Mouse (Mus musculus) limb, embryonic 14.5 days (tissue): Measurements from ENCODE around the gene Ythdc1. TPM values are rescaled to one million over a fixed set of nuclear protein-coding genes. Genes with fewer than 3 reads are reported as not detected.

Experiments
- ATAC-seq: fragments of 200-750 bp; cut with Nextera tagmentation; 2 replicates; pipeline ENCODE4 v1.8.0; 2017; ENCODE audit warnings: low read depth, moderate number of reproducible peaks, moderate TSS enrichment; ENCODE audit not compliant: low FRiP score
- DNase-seq: peaks from one replicate; pipeline ENCODE4 v3.0.0-alpha.2; 2015; ENCODE audit warnings: low spot score
- H3K27ac ChIP-seq: fragments of 300-500 bp; sonication (generic); replicated peaks from 2 replicates; pipeline ENCODE4 v1.5.1; 2014; ENCODE audit warnings: low read depth, mild to moderate bottlenecking, low read length, moderate library complexity, mixed read lengths
- H3K27me3 ChIP-seq: fragments of 300-500 bp; sonication (generic); 2 replicates; pipeline ENCODE4 v1.6.1; 2014; ENCODE audit warnings: low read length, mixed read lengths; ENCODE audit not compliant: control insufficient read depth, insufficient read depth
- H3K36me3 ChIP-seq: fragments of 300-500 bp; sonication (generic); 2 replicates; pipeline ENCODE4 v1.6.1; 2014; ENCODE audit warnings: mild to moderate bottlenecking, low read length, moderate library complexity, mixed read lengths; ENCODE audit not compliant: control insufficient read depth, insufficient read depth
- H3K4me1 ChIP-seq: fragments of 300-500 bp; sonication (generic); 2 replicates; pipeline ENCODE4 v1.6.1; 2014; ENCODE audit warnings: antibody characterized with exemption, low read length, mixed read lengths; ENCODE audit not compliant: control insufficient read depth, insufficient read depth
- H3K4me2 ChIP-seq: fragments of 300-500 bp; sonication (generic); replicated peaks from 2 replicates; pipeline ENCODE4 v1.6.1; 2014; ENCODE audit warnings: low read depth, mild to moderate bottlenecking, low read length, moderate library complexity; ENCODE audit not compliant: severe bottlenecking
- H3K4me3 ChIP-seq: fragments of 300-500 bp; sonication (generic); replicated peaks from 2 replicates; pipeline ENCODE4 v1.5.1; 2014; ENCODE audit warnings: low read length
- H3K9ac ChIP-seq: fragments of 300-500 bp; sonication (generic); 2 replicates; pipeline ENCODE4 v1.6.1; 2014; ENCODE audit warnings: mild to moderate bottlenecking, low read depth, low read length, moderate library complexity; ENCODE audit not compliant: severe bottlenecking
- H3K9me3 ChIP-seq: fragments of 300-500 bp; sonication (generic); 2 replicates; pipeline ENCODE4 v1.6.1; 2016; ENCODE audit warnings: low read length; ENCODE audit not compliant: control insufficient read depth
- POLR2A ChIP-seq: fragments of 200-500 bp; IDR thresholded peaks from 2 replicates; pipeline ENCODE4 v1.8.0; 2012; ENCODE audit warnings: inconsistent platforms, mild to moderate bottlenecking, moderate library complexity, borderline replicate concordance; ENCODE audit not compliant: insufficient read depth, insufficient read length; ENCODE audit errors: extremely low read depth
- WGBS: fragments of 180-500 bp; shearing (Covaris S2); extraction: QIAGEN DNeasy Blood & Tissue Kit; methylation state at CpG from one replicate; pipeline ENCODE4 v1.1.7; 2014; 5-methylcytosine and 5-hydroxymethylcytosine counted together
- polyA plus RNA-seq, 2 experiments: library from polyadenylated mRNA; depleted of rRNA in 1 of 2; stranded (reverse) in 1 of 2; unstranded in 1 of 2; fragments of >200 nt; fragmentation: Nextera tagmentation in 1 of 2; extraction: Ambion mirVana in 1 of 2; gene quantifications; 2 replicates each; pipeline versions ENCODE4 v1.2.1 to v1.2.3; 2012 to 2014

Gene Ythdc1
- polyA plus RNA-seq, 2 experiments = 45.7 to 78.2 TPM

DNA sequence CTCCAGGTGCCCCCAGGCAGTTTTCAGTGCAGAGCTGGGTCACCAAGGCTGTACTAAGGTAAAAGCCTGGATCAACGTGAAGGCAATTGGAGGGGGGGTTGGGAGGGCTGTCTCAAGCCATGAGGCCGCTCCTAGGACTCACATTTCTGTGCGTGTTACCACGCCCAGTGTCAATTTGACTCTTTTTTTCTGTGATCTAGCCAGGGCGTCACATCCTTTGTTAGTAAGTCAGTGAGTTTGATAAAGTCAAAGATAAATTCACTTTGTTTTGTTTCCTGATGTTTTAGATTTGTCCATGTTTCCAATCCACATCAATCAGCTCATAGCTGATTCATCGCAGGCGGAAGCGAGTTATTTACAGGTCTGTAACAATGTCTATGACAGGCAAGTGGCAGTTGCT is 21.0 kb upstream of the Ythdc1 start:
- DNase-seq (no peak), ATAC-seq (no peak)
- Histone ChIP-seq H3K4me2 (no peak overlapping the region), H3K4me3 (no peak overlapping the region), H3K36me3 (no peaks in the 10 kb centered on the region), H3K9ac (no peak overlapping the region), H3K4me1 (no peaks in the 10 kb centered on the region), H3K9me3 (no peaks in the 10 kb centered on the region), H3K27me3 (no peaks in the 10 kb centered on the region), H3K27ac (no peak overlapping the region)
- TF ChIP-seq POLR2A = no peak
- 52% methylated on average over 8 of the region's 8 CpGs for WGBS

DNA sequence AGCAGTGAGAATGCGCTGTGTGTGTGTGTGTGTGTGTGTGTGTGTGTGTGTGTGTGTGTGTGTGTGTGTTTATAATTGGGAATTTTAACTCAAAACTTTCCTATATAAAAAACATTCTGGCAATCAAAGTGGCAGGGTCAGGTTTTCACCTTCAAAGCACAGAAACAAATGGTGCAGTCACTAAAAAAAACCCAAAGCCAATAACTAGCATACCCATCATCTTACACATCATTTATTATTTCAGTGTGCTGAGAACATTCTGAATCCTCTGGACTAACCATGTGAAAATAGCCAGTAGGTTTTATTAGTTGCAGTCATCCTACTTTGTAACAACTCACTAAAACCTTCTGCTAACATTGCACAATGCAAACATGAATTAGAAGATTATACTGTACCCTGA is 19.8 kb upstream of the Ythdc1 start:
- H3K9ac ChIP-seq = no peak overlapping the region
- H3K27me3 ChIP-seq = no peaks in the 10 kb centered on the region
- DNase-seq (no peak), ATAC-seq (no peak)
- no peak overlapping the region for H3K4me3 ChIP-seq
- H3K4me1 ChIP-seq = no peaks in the 10 kb centered on the region
- TF ChIP-seq POLR2A = no peak
- no peaks in the 10 kb centered on the region for H3K36me3 ChIP-seq
- 47% methylated on average over 1 of the region's 1 CpGs for WGBS
- H3K4me2 ChIP-seq = no peak overlapping the region
- H3K27ac ChIP-seq = no peak overlapping the region
- no peaks in the 10 kb centered on the region for H3K9me3 ChIP-seq

DNA sequence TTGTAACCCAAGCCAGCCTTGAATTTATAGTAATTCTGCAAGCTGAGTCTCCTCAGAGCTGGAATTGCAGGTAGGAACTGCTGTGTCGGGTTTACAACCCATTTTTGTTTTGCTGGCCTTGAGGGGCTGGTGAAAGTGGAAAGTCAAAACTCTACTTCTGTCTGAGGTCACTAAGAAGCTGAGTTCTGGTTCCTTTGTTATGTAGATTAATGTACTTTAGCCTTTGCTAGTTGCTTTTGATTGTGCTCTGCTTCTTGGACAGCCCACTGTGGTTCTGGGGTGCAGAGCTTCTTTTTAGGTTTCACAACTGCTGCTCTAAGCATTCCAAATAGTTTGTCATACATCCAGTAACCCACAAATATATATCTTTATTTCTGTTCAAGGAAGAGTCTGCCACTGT is 17.2 kb upstream of the Ythdc1 start:
- no peaks in the 10 kb centered on the region for H3K9me3 ChIP-seq
- no peak for ATAC-seq
- no peak overlapping the region for H3K9ac ChIP-seq
- TF ChIP-seq POLR2A = no peak
- DNase-seq = no peak
- WGBS = 19% methylated on average over 1 of the region's 1 CpGs
- no peaks in the 10 kb centered on the region for H3K27me3 ChIP-seq
- H3K27ac ChIP-seq = no peak overlapping the region
- H3K4me1 ChIP-seq = no peaks in the 10 kb centered on the region
- no peak overlapping the region for H3K4me3 ChIP-seq
- no peak overlapping the region for H3K4me2 ChIP-seq
- H3K36me3 ChIP-seq = no peaks in the 10 kb centered on the region

GRCm38 (mm10) chr5:86789954-86790353 is 14.1 kb upstream of the Ythdc1 start:
- DNase-seq (no peak), ATAC-seq (no peak)
- Histone ChIP-seq H3K4me2 (no peak overlapping the region), H3K27me3 (no peaks in the 10 kb centered on the region), H3K9ac (no peak overlapping the region), H3K36me3 (no peaks in the 10 kb centered on the region), H3K9me3 (no peaks in the 10 kb centered on the region), H3K4me3 (no peak overlapping the region), H3K27ac (no peak overlapping the region), H3K4me1 (no peaks in the 10 kb centered on the region)
- no peak for TF ChIP-seq POLR2A
- 64% methylated on average over 2 of the region's 2 CpGs for WGBS

DNA sequence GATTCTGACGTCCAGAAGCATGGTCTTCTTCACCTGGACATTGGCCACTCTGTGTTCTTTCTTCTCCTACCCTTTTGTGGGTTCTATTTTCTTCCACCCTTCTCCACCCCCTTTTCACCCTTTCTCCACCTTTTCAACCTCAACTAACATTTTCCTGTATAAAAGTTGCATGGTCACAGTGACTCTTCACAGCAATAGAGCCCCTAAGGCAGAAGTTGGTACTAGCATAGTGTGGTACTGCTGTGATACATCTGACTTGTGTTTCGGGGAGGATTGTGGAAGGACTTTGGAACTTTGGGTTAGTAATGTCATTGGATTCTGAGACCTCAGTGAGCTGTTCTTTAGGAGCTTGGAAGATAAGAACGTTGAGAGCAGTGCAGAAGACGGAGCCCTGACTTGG is 11.8 kb upstream of the Ythdc1 start:
- WGBS = 76% methylated on average over 4 of the region's 4 CpGs
- Histone ChIP-seq H3K4me1 (no peaks in the 10 kb centered on the region), H3K4me3 (no peak overlapping the region), H3K27ac (no peak overlapping the region), H3K36me3 (no peaks in the 10 kb centered on the region), H3K9me3 (no peaks in the 10 kb centered on the region), H3K9ac (no peak overlapping the region), H3K27me3 (no peaks in the 10 kb centered on the region), H3K4me2 (no peak overlapping the region)
- no peak for TF ChIP-seq POLR2A
- no peak for ATAC-seq
- no peak for DNase-seq

DNA sequence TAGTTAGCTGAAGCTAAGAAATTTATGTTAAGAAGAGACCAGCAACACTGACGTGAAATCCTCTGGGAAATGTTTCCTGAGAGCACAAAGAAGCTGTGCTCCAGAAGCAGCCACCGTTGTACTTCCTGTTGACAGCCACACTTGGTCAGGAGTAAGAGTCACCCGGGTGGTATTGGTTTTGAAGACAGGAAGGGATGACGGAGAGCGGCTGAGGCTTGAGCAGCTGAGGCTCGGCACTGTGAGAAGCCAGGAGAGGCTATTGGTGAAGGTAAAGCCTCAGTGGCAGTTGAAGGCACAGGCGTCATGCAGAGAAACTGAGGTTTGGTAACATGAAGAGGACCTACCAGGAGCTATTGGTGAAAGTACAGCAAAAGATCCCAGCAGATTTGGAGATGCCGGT is 11.2 kb upstream of the Ythdc1 start:
- TF ChIP-seq POLR2A = no peak
- H3K9ac ChIP-seq = no peak overlapping the region
- H3K4me3 ChIP-seq = no peak overlapping the region
- no peak for ATAC-seq
- H3K27me3 ChIP-seq = no peaks in the 10 kb centered on the region
- no peak for DNase-seq
- H3K36me3 ChIP-seq = no peaks in the 10 kb centered on the region
- H3K27ac ChIP-seq = no peak overlapping the region
- H3K9me3 ChIP-seq = no peaks in the 10 kb centered on the region
- no peak overlapping the region for H3K4me2 ChIP-seq
- no peaks in the 10 kb centered on the region for H3K4me1 ChIP-seq
- 81% methylated on average over 8 of the region's 8 CpGs for WGBS
